Mouse (Mus musculus) inflammation-experienced regulatory T-cells, adult 6 months (primary cell): ENCODE measurements around the gene Adat1. TPM values are rescaled to one million over a fixed set of nuclear protein-coding genes. Genes with fewer than 3 reads are reported as not detected.

Source experiments
- ATAC-seq: one replicate; pipeline ENCODE4 v1.8.0; 2017
- polyA plus RNA-seq, 3 experiments: library from polyadenylated mRNA; unstranded; fragments of 100-300 nt; shearing (Covaris generic); gene quantifications; one replicate each; pipeline ENCODE4 v1.2.1; 2017

Gene Adat1
- 1 to 10 TPM; 2.7 to 7.7 (median 6.8) TPM for polyA plus RNA-seq

GRCm38 (mm10) chr8:111992013-111992702, at the start of gene Adat1:
TSS of gene Adat1 (minus strand) at chr8:111992302.
- peak; percentile 98 for ATAC-seq

DNA sequence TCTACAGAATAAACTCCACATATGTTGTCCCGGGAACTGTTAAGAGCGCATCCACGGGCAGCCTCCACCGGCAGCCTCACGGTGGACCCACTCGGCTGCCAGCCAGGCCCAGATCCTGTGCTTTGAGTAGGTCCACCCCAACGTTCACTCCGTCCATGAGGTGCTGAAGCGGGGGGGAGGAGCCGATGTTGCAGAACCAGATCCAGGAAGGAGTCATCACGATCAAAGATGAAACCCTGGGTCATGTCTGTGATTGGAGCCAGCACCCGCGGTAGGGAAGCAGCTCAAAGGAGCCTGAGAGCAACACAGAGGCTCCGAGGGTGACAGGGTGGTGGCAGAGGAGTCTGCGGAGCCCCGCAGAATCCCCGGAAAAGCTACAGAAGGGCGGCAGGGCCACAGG, 45.4 kb upstream of the Adat1 start:
- no peak for ATAC-seq

DNA sequence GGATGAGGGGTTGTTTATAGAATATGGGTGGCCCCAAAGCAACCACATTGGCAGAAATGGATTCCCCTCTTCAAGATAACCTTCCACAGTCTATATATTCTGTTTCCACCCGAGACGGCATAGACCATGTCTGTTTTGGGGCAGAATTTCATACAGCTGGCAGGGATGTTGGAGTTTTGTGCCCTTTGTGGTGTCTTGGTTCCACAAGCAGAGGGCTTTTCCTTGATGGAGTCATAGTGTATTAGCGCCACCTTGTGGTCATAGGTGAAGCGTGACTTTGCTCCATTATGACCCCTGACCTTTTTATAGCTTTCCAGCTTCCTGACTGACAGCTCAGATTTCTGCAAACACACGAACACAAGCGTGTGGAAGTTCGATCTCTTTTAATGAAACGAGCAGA, 42.5 kb upstream of the Adat1 start:
- ATAC-seq, result peak; percentile 87

DNA sequence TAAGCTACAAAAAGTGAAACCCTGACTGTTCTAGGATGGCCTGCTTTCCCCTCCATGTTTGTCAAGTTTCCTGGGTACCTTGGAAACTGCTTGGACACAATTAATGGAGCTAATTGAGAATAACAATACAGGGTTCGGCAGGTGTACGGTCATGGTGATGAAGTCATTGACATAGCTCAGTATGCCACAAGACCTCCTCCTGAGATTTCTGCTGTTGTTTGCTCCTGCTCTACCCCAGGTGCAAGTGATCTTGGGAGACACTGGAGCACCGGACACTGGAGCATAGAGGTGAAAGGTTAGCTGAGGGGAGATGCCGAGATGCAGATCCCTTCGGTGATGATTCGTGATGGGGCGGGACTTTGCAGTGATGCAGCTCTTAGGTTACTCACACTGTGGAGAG, 41.0 kb upstream of the Adat1 start:
- no peak for ATAC-seq

DNA sequence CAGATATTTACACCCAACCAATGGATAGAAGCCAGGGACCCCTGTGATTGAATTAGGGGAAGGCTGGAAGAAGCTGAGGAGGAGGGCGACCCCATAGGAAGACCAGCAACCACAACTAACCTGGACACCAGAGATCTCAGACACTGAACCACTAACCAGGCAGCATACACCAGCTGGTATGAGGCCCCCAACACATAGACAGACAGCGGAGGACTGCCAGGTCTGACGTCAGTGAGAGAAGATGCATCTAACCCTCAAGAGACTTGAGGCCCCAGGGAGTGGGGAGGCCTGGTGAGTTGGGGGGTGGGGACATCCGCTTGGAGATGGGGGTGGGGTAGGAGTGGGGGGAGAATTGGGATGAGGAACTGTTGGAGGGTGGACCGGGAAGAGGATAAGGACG, 38.6 kb upstream of the Adat1 start:
- no peak for ATAC-seq

- ATAC-seq, result no peak
Measured at GRCm38 (mm10) chr8:112029455-112029854, 37.4 kb upstream of the Adat1 start.

- no peak for ATAC-seq
Measured at GRCm38 (mm10) chr8:112014936-112015335, 22.8 kb upstream of the Adat1 start, which contains the start of gene Gm6793. TSS of gene Gm6793 (minus strand) at chr8:112015036.

- ATAC-seq, result peak; percentile 31
Measured at GRCm38 (mm10) chr8:112011816-112012242, 19.7 kb upstream of the Adat1 start.

DNA sequence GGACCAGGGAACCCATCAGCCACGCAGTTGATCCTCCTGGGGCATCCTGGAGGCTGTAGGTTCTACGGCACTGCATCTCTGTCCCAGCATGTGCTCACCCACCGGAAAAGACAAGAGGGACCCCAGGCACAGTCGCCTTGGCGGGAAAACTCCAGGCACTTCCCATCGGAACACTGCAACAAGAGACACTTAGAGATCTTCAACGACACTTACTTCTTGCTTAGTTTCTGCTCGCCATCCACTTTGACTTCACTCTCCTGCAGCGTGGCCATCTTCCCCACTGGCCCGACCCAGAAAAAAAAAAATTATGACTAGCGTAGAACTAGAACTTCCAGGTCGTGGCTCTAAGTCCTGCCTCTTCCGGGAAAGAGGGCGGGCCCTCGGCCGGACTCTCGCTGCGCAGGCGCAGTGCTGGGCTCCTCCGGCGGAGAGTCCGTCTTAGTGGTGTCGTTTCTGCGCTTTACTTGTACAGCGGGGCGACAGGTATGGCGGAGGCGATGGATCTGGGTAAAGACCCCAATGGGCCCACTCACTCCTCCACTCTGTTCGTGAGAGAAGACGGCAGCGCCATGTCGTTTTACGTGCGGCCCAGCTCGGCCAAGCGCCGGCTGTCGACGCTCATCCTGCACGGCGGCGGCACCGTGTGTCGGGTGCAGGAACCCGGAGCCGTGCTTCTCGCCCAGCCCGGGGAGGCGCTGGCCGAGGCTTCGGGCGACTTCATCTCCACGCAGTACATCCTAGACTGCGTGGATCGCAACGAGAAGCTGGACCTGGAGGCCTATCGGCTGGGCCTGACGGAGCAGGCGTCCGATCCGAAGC, 19.1 kb upstream of the Adat1 start, which contains the start of the genes Kars and Terf2ip:
TSS of gene Kars (minus strand) at position 327 of the 819 bp plus-strand sequence.
TSS of gene Terf2ip (plus strand) at position 402 of the 819 bp plus-strand sequence.
- ATAC-seq, result peak; percentile 91

DNA sequence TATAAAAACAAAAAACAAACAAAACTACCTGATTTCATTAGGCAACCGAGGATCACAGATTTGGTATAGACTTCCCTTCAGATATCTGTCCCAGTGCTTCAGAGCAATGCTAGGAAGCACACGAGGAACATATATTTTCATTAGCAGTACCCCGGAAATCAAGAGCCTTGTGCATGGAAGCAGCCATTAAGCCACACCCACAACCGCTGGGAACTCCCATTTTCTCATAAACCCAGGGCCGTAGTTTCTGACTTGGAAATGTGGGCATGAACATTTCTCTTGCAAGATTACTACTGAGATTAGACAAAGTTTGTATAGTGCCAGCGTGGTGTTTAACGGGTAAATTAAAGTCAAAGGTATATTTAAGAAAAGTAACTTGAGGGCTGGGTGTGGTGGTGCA, 17.5 kb upstream of the Adat1 start:
- ATAC-seq, result no peak

DNA sequence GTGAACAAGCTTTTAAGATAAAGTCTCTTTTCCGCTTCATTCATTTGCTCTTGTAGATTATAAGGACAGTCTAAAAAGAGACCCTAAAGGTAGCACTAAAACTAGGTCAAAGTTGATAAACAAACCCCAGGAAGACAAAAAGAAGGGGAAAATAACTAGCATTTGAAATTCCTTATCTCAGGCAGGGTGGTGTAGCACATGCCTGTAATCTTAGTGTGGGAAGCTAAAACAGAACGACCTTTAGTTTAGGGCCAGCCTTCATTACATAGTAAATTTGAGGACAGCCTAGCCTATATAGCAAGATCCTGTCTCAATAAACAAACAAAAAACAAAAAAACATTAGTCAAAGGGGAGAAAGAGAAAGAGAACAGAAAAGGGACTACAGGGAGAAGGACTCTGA, 15.6 kb upstream of the Adat1 start:
- no peak for ATAC-seq

DNA sequence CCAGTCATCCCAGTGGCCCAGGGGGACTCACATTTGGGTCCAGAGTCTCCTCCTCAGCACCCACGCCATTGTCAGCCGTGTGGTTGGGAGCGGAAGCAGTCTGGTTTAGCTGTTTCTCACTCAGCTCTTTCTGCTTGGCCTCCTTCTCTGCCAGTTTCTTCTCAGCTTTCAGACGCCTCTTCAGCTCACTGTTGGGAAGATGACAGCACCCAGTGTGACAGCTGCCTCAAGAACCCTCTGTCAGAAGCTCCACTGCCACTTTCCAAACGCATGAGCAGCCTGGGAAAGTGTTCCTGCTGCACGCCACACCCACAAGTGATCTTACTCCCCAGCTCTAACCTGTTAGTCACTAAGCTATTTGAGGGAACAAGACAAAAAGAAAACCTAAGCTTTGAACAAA, 13.5 kb upstream of the Adat1 start:
- no peak for ATAC-seq

GRCm38 (mm10) chr8:112004754-112005153, 12.7 kb upstream of the Adat1 start:
- no peak for ATAC-seq

GRCm38 (mm10) chr8:111992703-111993039, 569 bp upstream of the Adat1 start:
- no peak for ATAC-seq

- no peak for ATAC-seq
Measured at GRCm38 (mm10) chr8:111991278-111991677, 824 bp downstream of the Adat1 start.

DNA sequence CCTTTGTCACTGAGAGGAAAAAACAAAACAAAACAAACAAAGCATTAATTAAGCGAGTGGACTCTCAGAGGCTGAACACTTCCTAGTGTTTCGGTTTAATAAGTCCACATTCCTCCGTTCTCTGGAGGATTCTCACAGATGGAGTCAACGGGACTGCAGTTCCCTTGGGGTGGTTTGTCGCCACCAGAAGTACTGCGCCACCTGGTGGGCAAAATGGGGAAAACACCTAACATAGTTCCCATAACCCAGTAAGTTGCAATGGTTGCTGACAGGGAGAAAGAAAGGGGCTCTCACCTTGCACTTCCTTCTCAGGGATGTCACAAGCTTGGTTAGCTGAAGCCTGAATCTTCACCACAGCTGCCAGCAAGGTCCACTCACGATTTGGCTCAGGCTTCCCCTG, 2.2 kb downstream of the Adat1 start:
- ATAC-seq, result peak; percentile 58

DNA sequence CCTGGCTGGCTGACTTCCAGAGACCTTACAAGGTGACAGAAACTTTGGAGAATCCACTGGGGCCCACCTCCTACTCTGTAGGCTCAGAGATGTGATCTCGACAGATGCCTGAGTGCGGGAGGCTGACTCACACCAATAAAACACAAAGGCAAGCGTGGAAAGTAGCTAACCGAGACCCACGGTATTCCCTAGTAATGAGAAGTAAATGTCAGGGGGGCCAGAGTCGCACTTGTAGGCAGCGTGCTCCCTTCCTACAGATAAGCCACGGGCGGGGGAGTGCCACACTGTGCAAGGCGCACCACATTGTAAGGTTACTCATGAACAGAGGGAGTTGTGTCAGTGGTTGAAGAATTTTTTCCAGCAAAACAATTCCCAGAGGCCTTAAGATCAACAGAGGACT, 7.6 kb downstream of the Adat1 start:
- ATAC-seq, result no peak

DNA sequence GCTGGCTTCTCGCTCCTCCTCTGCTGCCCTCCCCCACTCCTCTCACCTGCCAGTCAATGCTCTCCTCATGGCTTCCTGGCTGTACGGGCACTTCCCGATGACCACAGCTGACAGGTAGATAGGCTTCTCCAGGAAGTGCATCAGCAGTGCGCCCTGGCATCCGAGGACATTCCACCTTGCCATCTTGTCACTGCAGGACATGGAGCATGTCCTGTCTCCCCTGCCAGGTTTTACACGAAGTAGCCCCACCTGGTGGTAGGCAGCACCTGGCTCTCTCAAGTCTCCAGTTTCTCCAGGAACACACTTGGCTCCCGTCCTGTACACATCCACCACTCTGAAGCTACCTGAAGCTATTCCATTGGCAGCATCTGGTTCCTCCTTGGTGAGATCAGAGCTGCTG, 10.0 kb downstream of the Adat1 start:
- ATAC-seq, result no peak

GRCm38 (mm10) chr8:111978147-111978546, 14.0 kb downstream of the Adat1 start:
- no peak for ATAC-seq

DNA sequence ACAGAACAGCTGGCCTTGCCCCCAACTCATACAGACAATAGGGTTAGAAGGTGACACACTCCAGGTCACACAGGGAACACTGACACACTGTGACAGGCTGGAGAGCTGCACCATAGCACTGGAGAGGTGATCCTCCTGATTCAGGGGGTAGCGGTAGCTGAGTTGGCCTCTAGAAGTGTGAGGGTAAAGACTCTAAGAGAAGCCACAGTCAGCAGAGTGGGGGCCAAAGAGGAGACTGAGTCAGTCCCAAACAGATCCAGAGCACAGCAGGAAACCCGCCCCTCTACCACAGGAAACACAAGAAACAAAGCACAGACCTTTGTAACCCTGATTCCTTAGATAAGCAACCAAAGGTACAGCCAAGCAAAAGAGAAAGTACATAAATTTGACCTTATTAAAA, 15.8 kb downstream of the Adat1 start:
- peak; percentile 98 for ATAC-seq

DNA sequence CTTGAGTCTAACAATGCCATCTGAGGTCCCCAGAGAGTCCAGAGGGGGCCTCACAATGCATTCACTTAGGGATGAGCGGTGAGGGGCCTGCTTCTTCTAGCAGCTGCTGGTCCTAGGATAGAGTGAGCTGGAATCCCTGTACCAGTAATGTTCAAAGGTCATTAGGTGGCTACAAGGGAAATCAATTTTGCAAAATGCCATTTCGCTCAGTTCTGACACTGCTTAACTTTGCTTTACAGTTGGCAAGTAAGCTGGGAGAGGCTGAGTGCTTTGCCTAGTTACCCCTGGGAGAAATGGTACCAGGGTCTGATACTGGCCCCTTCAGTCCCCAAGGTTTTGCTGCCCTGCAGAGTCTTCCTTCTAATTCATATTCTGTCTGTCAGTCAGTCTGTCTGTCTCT, 16.4 kb downstream of the Adat1 start:
- ATAC-seq, result no peak

DNA sequence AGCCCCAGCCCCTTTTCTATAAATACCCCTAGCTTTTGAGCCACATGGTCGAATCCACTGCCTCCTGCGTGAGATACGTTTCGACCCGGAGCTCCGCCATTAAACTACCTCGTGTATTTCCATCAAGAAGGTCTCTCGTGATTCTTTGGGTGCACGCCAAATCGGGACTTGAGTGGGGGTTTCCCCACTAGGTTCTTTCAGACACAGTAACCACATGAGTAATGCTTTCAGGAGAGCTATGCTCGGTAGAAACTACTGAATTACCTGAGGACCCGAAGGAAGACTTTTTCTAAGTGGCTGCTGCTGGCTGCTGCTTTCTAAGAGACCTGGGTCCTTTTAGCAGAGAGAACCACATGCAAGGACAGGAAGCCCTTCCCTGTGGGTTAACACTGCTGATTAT, 18.0 kb downstream of the Adat1 start:
- no peak for ATAC-seq

DNA sequence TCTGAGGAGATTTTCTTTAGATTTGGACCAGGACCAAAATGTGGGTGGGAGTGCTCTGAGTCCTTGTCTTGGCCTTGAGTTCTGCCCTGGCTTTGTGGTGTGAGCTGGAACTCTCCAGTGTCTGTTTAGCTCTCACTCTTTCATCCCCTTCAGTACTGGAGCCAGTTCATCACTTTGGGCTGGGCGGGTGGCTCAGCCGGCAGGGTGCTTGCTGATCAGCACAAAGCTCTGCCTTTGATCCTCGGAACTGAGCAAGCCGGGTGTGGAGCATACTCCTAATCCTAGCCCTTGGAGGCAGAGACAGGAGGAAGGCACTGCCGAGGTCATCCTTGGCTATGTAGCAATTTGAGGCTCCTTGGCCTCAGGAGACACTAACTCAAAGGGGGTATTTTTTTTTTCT, 23.1 kb downstream of the Adat1 start:
- no peak for ATAC-seq

- ATAC-seq, result no peak
Measured at GRCm38 (mm10) chr8:111968541-111968940, 23.6 kb downstream of the Adat1 start.
